Mouse (Mus musculus) liver, adult 2 months (tissue): ENCODE results near the gene Epop.

Experiments
- CTCF ChIP-seq: fragments of 200-500 bp; IDR thresholded peaks from 2 replicates; pipeline ENCODE4 v1.5.1; 2011; ENCODE audit warnings: low read depth, low read length, control low read depth
- POLR2A ChIP-seq: fragments of 200-500 bp; IDR thresholded peaks from 2 replicates; pipeline ENCODE4 v1.6.1; 2011; ENCODE audit warnings: low read length, control low read depth; ENCODE audit not compliant: insufficient read depth; ENCODE audit errors: extremely low read depth

GRCm38 (mm10) chr11:97611076-97611475 lies 18.4 kb downstream of the Epop start:
- TF ChIP-seq POLR2A (no peak), CTCF (no peak)
